Mouse (Mus musculus) layer of hippocampus, adult 18-20 months (tissue): Measurements from ENCODE around the gene Akt1. TPM values are rescaled to one million over a fixed set of nuclear protein-coding genes. Genes with fewer than 3 reads are reported as not detected.

Source experiments
- DNase-seq, 2 experiments: peaks; one replicate each; pipeline ENCODE4 v3.0.0; 2022; ENCODE audit warnings: low spot score in 2 of 2
- long read RNA-seq: library from polyadenylated mRNA; stranded (forward); transcript quantifications from one replicate; pipeline ENCODE4 v2.0.0, GENCODE M21; 2021
- total RNA-seq, 2 experiments: library from RNA; stranded (reverse); gene quantifications; 2 replicates each; pipeline ENCODE4 v1.2.3; 2021

Akt1 gene
- total RNA-seq = 100 to 1,000 TPM; 169 to 170 TPM
- long read RNA-seq, transcript Akt1-201 (14 exons, 2,690 nt) = major isoform, 293 of 344 reads
- long read RNA-seq, partial matches to known transcripts = 22 of 344 reads
- long read RNA-seq, other reads (novel, unspliced or antisense) = 29 of 344 reads

DNA sequence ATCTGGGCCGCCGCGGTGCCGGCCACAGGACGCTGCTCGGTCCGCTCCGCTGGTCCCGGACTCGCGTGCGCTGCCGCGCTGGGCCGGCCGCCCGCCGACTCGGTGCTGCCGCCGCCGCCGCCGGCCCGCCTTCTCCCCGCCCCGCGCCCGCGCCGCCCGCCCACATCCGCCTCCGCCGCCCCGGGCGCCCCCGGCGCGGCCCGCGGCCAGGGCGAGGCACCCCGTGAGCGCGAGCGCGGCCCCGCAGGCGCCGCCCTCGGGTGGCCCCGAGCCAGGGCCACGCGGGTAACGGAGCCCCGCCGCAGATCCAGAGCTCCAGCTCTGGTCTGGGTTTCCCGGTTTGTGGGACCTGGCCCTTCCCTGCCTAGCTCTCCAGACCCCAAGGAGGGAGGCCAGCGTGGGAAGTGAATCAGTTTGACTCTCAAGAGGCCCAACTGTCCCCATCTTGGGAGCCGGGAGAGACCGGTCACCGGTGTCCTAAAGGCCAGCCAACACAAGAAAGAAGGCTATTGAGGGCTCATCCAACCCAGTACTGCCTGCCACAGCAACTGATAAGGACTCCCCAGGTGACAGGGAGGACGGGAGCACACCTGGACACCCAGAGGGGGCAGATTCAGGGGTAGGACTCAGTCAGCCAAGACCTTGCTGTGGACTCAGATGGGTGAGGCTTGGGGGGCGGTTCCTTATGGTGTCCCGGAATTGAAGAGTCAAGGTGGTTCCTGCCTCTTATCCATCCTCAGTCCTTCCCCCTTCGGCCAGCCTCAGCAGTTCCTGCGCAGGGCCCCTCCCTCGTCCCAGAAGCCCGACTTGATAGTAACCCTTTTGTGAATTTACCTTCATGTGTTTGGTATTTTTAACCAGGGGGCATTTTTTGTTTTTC is at the start of gene Akt1:
Gene Akt1 (minus strand): TSS at position 753 of the 880 bp plus-strand sequence.
- DNase-seq = no peak

- DNase-seq = peak; percentile 41 to 83
Observed at GRCm38 (mm10) chr12:112724077-112724805, 49.6 kb upstream of the Akt1 start.

- no peak for DNase-seq
Observed at GRCm38 (mm10) chr12:112723445-112723844, 48.8 kb upstream of the Akt1 start.

- DNase-seq = no peak
Observed at GRCm38 (mm10) chr12:112723028-112723330, 48.3 kb upstream of the Akt1 start.

- peak in 1 of 2 experiments; percentile 40 for DNase-seq
Observed at GRCm38 (mm10) chr12:112722240-112723027, 47.8 kb upstream of the Akt1 start.

- DNase-seq = peak in 1 of 2 experiments; percentile 40
Observed at GRCm38 (mm10) chr12:112721424-112722239, 46.9 kb upstream of the Akt1 start.

DNA sequence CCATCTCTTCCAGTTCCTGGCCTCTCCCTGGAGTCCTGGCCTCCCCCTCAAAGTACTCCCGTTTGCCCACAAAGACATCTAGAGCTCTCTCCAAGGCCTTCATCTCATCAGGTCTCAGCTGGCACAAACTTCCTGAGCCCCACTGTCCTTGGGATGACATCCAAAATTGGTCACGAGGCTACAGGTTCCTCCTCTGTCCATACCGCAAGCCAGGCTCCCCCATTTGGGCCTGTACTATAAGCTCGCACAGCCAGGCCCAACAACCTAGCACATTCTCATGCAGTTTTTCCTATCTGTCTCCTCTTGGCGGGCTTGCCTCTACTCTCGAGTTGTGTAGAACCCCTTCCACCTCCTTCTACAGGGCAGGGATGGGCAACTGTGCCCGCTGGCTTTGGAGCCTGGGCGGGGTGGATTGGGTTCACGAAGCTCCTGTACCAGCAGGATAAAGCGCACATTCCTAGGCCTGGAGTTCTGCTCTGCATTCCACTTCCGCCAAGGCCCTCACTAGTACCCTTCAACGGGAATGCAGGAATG is 46.3 kb upstream of the Akt1 start:
- DNase-seq = no peak

DNA sequence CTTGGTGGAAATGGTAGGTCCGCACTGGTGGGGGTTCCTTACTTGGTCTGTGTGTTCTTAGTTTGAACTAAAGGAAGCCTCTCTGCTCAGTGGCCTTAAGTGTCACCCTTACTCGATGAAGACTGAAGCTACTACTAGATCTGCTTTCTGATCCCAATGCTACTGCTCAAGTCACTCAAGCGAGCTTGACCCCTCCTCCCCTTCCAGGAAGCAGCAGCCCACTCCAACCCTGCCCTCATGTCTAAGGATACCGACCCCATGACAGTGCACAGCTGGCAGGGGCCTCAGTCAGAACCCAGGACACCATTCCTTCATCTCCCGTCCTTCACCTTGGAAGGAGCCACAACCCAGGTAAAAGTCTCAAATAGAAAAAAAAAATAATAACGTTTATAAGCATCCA is 45.5 kb upstream of the Akt1 start, which contains the start of gene Cep170b:
Gene Cep170b (plus strand): TSS at position 240 of the 400 bp plus-strand sequence.
- no peak for DNase-seq

DNA sequence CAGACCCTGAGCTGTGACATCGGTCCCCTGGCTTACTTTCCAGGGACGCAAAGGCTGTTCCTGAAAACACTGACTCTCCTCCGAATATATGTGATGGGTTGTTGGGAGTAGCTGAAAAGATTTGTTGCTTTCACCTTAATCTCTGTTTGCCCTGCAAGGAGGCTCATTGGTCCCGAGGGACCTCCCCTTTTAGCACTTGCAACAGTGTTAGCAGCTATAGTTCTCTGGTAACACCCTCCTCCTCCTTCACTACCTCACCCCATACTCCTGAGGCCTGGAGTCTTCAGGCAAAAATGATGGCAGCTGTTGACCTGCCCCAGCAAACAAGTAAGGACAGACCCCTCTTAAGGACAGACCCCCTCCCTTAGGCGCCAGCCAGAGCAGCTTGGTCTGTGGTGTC is 44.3 kb upstream of the Akt1 start:
- no peak for DNase-seq

- DNase-seq = no peak
Observed at GRCm38 (mm10) chr12:112717140-112717539, 42.5 kb upstream of the Akt1 start.

DNA sequence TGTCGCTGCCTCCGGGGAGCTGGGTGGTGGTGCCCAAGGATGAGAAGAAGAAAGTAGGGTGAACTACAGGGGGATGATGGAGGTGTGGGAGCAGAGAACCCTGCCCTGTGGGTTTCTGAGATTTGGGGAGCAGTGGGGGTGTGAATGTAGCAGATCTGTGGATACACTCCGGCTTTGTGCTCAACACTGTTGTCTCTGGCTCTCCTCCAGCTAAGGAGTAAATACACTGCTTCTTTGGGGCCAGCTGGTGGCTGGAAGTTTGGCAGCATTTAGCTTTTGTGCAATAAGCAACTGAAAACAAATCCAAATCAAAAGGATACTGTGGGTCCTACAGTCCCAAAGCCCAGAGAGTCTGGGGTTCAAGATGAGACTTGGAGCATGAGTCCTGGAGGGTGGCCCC is 39.3 kb upstream of the Akt1 start:
- DNase-seq = peak in 1 of 2 experiments; percentile 58

GRCm38 (mm10) chr12:112707573-112707869 is 32.8 kb upstream of the Akt1 start:
- no peak for DNase-seq

- peak; percentile 86 to 93 for DNase-seq
Observed at GRCm38 (mm10) chr12:112706704-112707572, 32.3 kb upstream of the Akt1 start.

DNA sequence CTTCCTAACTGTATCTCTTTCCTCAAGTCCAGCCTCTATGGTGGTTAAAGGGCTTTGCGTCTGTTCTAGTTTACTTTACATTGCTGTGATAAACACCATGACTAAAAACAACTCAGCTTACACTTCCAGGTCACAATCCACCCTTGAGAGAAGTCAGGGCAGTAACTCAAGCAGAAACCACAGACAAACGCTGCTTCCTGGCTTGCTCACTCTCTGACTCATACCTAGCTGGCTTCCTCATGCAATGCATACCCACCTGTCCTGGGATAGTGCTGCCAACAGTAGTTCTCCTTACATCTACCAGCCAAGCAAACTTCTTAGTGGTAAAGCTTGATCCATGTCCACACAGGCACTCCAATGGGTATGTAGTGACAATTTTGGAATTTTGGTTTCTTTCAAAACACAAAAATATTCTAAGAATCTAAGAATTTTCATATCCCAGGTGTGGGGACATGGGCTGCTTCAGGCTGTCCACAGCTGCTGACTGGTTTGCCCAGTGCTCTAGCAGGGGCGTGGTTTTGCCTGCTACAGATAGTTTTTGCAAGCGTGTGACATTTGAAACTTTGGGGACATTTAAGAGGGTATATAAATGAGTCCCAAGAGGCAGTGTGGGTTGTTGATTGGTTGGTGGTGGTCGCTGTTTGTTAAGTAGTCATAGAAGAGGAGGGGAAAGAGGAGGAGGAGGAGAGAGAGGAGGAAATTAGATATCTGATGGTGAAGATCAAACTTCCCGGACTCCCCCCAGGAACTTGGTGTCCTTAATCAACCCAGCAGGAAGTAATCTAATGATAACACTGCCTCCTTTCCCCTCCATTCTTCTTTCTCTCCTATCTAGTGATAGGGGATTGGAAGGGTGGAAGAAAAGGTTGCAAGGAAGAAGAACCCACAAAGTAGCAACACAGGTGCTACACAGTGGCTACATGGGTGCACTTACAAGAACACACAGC is 28.0 kb upstream of the Akt1 start:
- DNase-seq = no peak

DNA sequence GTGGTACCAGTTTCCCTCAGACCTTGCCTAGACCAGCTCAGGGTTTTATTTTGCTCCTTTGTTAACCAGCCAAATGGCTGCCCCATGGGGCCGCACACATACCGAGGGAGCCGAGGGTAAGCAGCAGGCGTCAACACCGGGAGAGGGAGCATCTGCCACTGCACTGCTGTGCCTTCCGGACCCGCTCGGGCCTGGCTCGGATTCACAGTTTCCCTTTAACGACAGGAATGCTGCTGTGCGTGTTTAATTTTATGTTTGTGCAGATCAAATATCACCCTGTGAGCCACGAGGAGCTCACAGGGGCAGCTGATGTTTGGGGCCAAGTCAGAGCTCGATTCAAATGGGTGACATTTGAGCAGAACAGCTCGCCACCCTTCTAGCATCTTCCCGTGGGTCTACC is 25.8 kb upstream of the Akt1 start:
- no peak for DNase-seq

- no peak for DNase-seq
Observed at GRCm38 (mm10) chr12:112696806-112697425, 22.2 kb upstream of the Akt1 start.

GRCm38 (mm10) chr12:112694127-112694475 is 19.4 kb upstream of the Akt1 start:
- no peak for DNase-seq
